Mouse (Mus musculus) liver, adult 2 months (tissue): ENCODE results near the gene Hsf2bp. TPM values are rescaled to one million over a fixed set of nuclear protein-coding genes. Genes with fewer than 3 reads are reported as not detected.

Experiments used
- DNase-seq: peaks from one replicate; pipeline ENCODE4 v3.0.0-alpha.2; 2011; ENCODE audit warnings: low read depth, low spot score; ENCODE audit errors: extremely low read depth
- H3K27ac ChIP-seq: fragments of 200-500 bp; replicated peaks from 2 replicates; pipeline ENCODE4 v1.5.1; 2012; ENCODE audit warnings: low read depth, mild to moderate bottlenecking, control low read depth, inconsistent platforms, low read length; ENCODE audit not compliant: insufficient read depth
- H3K27me3 ChIP-seq: fragments of 200-500 bp; 2 replicates; pipeline ENCODE4 v1.6.1; 2012; ENCODE audit warnings: mild to moderate bottlenecking, moderate library complexity, low read length, inconsistent platforms; ENCODE audit not compliant: control insufficient read depth, insufficient read depth
- H3K36me3 ChIP-seq: fragments of 200-500 bp; 2 replicates; pipeline ENCODE4 v1.6.1; 2012; ENCODE audit warnings: low read length, inconsistent platforms; ENCODE audit not compliant: control insufficient read depth, insufficient read depth
- H3K4me1 ChIP-seq: fragments of 200-500 bp; 2 replicates; pipeline ENCODE4 v1.6.1; 2011; ENCODE audit warnings: low read length; ENCODE audit not compliant: control insufficient read depth, insufficient read depth
- H3K4me3 ChIP-seq: fragments of 200-500 bp; 2 replicates; pipeline ENCODE4 v1.5.1; 2011; ENCODE audit warnings: low read depth, mild to moderate bottlenecking, control low read depth, low read length, moderate library complexity; ENCODE audit not compliant: insufficient read depth
- H3K79me2 ChIP-seq: fragments of 200-500 bp; 2 replicates; pipeline ENCODE4 v1.6.1; 2012; ENCODE audit warnings: inconsistent platforms, mild to moderate bottlenecking, low read length, moderate library complexity; ENCODE audit not compliant: control insufficient read depth, insufficient read depth
- H3K9ac ChIP-seq: fragments of 200-500 bp; 2 replicates; pipeline ENCODE4 v1.6.1; 2012; ENCODE audit warnings: low read depth, mild to moderate bottlenecking, control low read depth, inconsistent platforms, low read length
- CTCF ChIP-seq: fragments of 200-500 bp; IDR thresholded peaks from 2 replicates; pipeline ENCODE4 v1.5.1; 2011; ENCODE audit warnings: low read depth, low read length, control low read depth
- POLR2A ChIP-seq: fragments of 200-500 bp; IDR thresholded peaks from 2 replicates; pipeline ENCODE4 v1.6.1; 2011; ENCODE audit warnings: low read length, control low read depth; ENCODE audit not compliant: insufficient read depth; ENCODE audit errors: extremely low read depth
- WGBS: fragments of 180-500 bp; shearing (Covaris S2); methylation state at CpG from one replicate; pipeline ENCODE4 v1.1.7; 2018; 5-methylcytosine and 5-hydroxymethylcytosine counted together
- polyA plus RNA-seq: library from polyadenylated mRNA; depleted of rRNA; stranded (reverse); fragments of >200 nt; gene quantifications from 2 replicates; pipeline ENCODE4 v1.2.3, GENCODE M21; 2012
- total RNA-seq: library from RNA; depleted of rRNA; stranded (reverse); fragments of >200 nt; gene quantifications from 2 replicates; pipeline ENCODE4 v1.2.3, GENCODE M21; 2014

Gene Hsf2bp
- total and polyA plus RNA-seq, 2 experiments, result 0.18 to 0.46 TPM

GRCm38 (mm10) chr17:31929844-31930715, 106.1 kb downstream of the Hsf2bp start:
- TF ChIP-seq POLR2A, result peak; percentile 49; the same call in 1 of the 2 replicates
- no peak for TF ChIP-seq CTCF
- 18% methylated on average over 13 of the region's 13 CpGs for WGBS
- no peak overlapping the region for H3K4me3 ChIP-seq
- H3K79me2 ChIP-seq, result no peaks in the 10 kb centered on the region
- H3K36me3 ChIP-seq, result no peaks in the 10 kb centered on the region
- peak overlapping the region; percentile 69 for H3K27ac ChIP-seq
- peaks cover 25% of the 10 kb centered on the region for H3K4me1 ChIP-seq
- peak overlapping the region; percentile 45 for H3K9ac ChIP-seq
- DNase-seq, result peak; percentile 100
- no peaks in the 10 kb centered on the region for H3K27me3 ChIP-seq

DNA sequence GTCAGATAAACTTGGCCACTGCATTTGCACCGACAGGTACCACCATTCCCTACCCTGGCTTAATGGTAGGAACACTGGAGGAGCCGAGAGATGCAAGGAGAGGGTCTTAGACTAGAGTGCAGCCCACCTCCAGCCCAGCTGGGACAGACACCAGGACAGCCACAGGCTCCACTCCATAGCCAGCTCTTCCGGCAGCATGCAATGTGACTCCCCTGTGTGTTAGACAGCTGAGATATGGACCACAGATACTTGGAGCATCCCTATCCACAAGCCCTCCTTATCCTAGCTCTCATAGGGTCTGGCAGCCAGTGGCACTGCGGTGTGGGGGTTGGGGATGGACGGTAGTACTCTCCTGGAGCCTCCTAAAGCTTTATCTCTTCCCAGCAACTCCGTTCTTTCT, 107.1 kb downstream of the Hsf2bp start:
- H3K9ac ChIP-seq, result no peak overlapping the region
- no peaks in the 10 kb centered on the region for H3K36me3 ChIP-seq
- 70% methylated on average over 6 of the region's 6 CpGs for WGBS
- TF ChIP-seq CTCF (no peak), POLR2A (no peak)
- no peak for DNase-seq
- H3K27ac ChIP-seq, result peak overlapping the region; percentile 69
- H3K27me3 ChIP-seq, result no peaks in the 10 kb centered on the region
- H3K4me3 ChIP-seq, result no peak overlapping the region
- no peaks in the 10 kb centered on the region for H3K79me2 ChIP-seq
- peaks cover 25% of the 10 kb centered on the region for H3K4me1 ChIP-seq

DNA sequence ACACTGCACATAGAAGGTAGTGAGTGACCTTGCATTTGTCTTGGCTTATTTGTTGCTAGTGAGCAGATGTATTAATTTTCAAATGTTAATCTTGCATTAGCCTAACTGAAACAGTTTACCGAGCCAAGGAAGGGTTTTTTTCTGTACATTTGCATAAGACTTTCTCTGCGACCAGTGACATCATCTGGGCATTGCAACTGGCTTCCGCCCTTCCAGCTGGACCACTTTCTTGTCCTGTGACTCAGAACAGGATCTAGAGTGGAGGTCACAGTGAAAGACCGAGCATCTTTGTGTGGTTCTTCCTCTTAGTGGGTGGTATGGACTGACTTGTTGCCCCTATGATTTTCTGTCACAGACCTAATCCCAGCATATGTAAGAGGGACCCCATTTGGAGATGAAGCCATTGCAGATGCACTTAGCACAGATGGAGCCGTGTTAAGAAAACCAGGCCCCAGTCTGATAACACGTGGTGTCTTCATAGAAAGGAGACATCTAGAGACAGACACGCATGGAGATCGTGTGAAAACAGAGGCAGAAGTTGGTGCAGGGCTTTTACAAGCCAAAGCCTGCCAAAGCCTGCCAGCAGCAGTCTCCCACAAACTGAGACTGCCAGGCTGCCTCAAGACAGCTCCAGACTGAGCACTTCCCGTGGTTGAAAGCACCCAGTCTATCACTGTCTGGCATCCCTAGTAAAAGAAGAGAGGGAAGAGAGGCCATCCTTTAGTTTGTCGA, 108.1 kb downstream of the Hsf2bp start:
- H3K36me3 ChIP-seq, result no peaks in the 10 kb centered on the region
- H3K27ac ChIP-seq, result no peak overlapping the region
- H3K4me1 ChIP-seq, result peaks cover 25% of the 10 kb centered on the region
- WGBS, result 95% methylated on average over 10 of the region's 10 CpGs
- H3K9ac ChIP-seq, result no peak overlapping the region
- TF ChIP-seq POLR2A, result no peak
- no peak for TF ChIP-seq CTCF
- no peaks in the 10 kb centered on the region for H3K27me3 ChIP-seq
- DNase-seq, result no peak
- no peak overlapping the region for H3K4me3 ChIP-seq
- no peaks in the 10 kb centered on the region for H3K79me2 ChIP-seq

GRCm38 (mm10) chr17:31924229-31924628, 111.9 kb downstream of the Hsf2bp start:
- H3K79me2 ChIP-seq, result no peaks in the 10 kb centered on the region
- H3K36me3 ChIP-seq, result no peaks in the 10 kb centered on the region
- DNase-seq, result no peak
- peaks cover 4% of the 10 kb centered on the region; the same call in 1 of the 2 replicates for H3K4me1 ChIP-seq
- no peak overlapping the region for H3K4me3 ChIP-seq
- H3K27ac ChIP-seq, result no peak overlapping the region
- H3K27me3 ChIP-seq, result no peaks in the 10 kb centered on the region
- no peak overlapping the region for H3K9ac ChIP-seq
- WGBS, result 83% methylated on average over 4 of the region's 4 CpGs
- TF ChIP-seq POLR2A (no peak), CTCF (no peak)

- WGBS, result 93% methylated on average over 7 of the region's 7 CpGs
- H3K36me3 ChIP-seq, result no peaks in the 10 kb centered on the region
- TF ChIP-seq POLR2A (no peak), CTCF (no peak)
- no peak overlapping the region for H3K27ac ChIP-seq
- no peak overlapping the region for H3K9ac ChIP-seq
- no peak for DNase-seq
- no peak overlapping the region for H3K4me3 ChIP-seq
- H3K79me2 ChIP-seq, result no peaks in the 10 kb centered on the region
- H3K27me3 ChIP-seq, result no peaks in the 10 kb centered on the region
- no peaks in the 10 kb centered on the region for H3K4me1 ChIP-seq
Observed at GRCm38 (mm10) chr17:31923310-31923970, 112.7 kb downstream of the Hsf2bp start.
